In the genomic region with DNA sequence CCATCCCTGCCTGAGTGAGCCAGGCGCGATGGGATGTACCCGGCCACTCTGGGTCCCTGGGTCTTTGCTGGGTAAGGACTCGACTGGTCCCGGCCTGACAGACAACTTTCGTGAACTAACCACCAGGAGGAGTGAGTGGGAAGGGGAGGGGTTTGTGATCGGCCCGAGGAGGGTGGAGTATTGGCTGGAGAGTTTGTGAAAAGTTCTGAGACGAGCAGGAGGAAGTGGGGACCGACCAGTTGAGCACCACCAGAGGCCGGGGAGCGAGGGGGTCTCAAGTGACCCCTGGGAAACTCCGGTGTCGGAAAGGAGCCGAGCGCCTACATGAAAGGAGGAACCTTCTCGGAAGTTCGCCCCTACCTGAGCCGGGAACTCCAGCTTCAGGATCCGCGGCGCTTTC, we compare ENCODE assay signal across 8 mouse cellular contexts. TPM values are rescaled to one million over a fixed set of nuclear protein-coding genes. Genes with fewer than 3 reads are reported as not detected.
DNase-seq lines count a peak whose midpoint lies in the region; ATAC-seq and TF ChIP-seq lines count a peak whose summit lies in the region.

A gene (plus strand): TSS at position 196 of the 400 bp plus-strand sequence.

- H3K4me3 ChIP-seq in MEL (ENCODE audit: control insufficient read depth in 1 of 2, insufficient read depth in 1 of 2, low read depth in 2 of 2, low read length in 2 of 2) = peak within 1 kb of the TSS; percentile 71 to 89
- peak within 1 kb of the TSS; percentile 81 for H3K4me3 ChIP-seq in forebrain, embryonic 14.5 days (ENCODE audit: low read depth, low read length)

- TF ChIP-seq RAD21 in MEL (IDR thresholded peaks at IDR 0.05; ENCODE audit: low read depth, low read length) = no peak

- no peaks in the 10 kb centered on the region for H3K27me3 ChIP-seq in MEL (ENCODE audit: control insufficient read depth in 1 of 2, insufficient read depth in 2 of 2, low read length in 2 of 2)
- H3K27me3 ChIP-seq in forebrain, embryonic 14.5 days (replicated peaks; ENCODE audit: control insufficient read depth, insufficient read depth, low read length) = no peaks in the 10 kb centered on the region

- intact Hi-C loops in heart, postnatal 36 days (cut with DNase I) = loop anchor here (5.0 kb wide), 2 partner anchors 469 to 509 kb away; no protein-coding TSS in a partner anchor

- DNase-seq in MEL (ENCODE audit: low read depth, low spot score) = peak; percentile 85
- peak; percentile 80 for DNase-seq in c-Kit-positive CD71-positive TER-119-positive erythroid progenitor cells, embryonic 14.5 days (ENCODE audit: low spot score)
- peak; percentile 79 for DNase-seq in forebrain, embryonic 14.5 days (ENCODE audit: low spot score)
- peak; percentile 75 to 83 for DNase-seq in heart, postnatal 36 days
- peak; percentile 81 for DNase-seq in layer of hippocampus, adult 9-11 months
- DNase-seq in lung, postnatal 36 days = peak; percentile 93
- peak; percentile 88 for DNase-seq in retina, postnatal 1 day
- DNase-seq in urinary bladder, adult 18-20 months (ENCODE audit: low spot score in 2 of 2) = peak; percentile 77 to 85

- H3K9me3 ChIP-seq in MEL (replicated peaks; ENCODE audit: insufficient read depth, low read length) = no peaks in the 10 kb centered on the region
- no peaks in the 10 kb centered on the region for H3K9me3 ChIP-seq in forebrain, embryonic 14.5 days (replicated peaks; ENCODE audit: control insufficient read depth, low read length)

- peaks cover 0 to 4% of the 10 kb centered on the region in 2 experiments; a peak in 1 of 4 replicates for H3K4me1 ChIP-seq in MEL (ENCODE audit: control insufficient read depth in 1 of 2, insufficient read depth in 2 of 2, low read length in 2 of 2)
- H3K4me1 ChIP-seq in forebrain, embryonic 14.5 days (ENCODE audit: control insufficient read depth, insufficient read depth, low read length) = peaks cover 8% of the 10 kb centered on the region

- H3K9ac ChIP-seq in MEL (ENCODE audit: control insufficient read depth, low read depth, low read length, poor library complexity, severe bottlenecking) = peak within 1 kb of the TSS; percentile 88
- H3K9ac ChIP-seq in forebrain, embryonic 14.5 days (ENCODE audit: low read length) = peak within 1 kb of the TSS; percentile 85

- H3K27ac ChIP-seq in MEL (ENCODE audit: control insufficient read depth, low read depth, low read length) = peak within 1 kb of the TSS; percentile 60
- H3K27ac ChIP-seq in forebrain, embryonic 14.5 days (ENCODE audit: low read depth, low read length) = peak within 1 kb of the TSS; percentile 89

- WGBS in forebrain, embryonic 14.5 days = under 1% methylated on average over 22 of the region's 22 CpGs

- TF ChIP-seq POLR2A in MEL (IDR thresholded peaks at IDR 0.05; ENCODE audit: control insufficient read depth in 1 of 2, insufficient read depth in 1 of 2, low read depth in 1 of 2, low read length in 2 of 2, poor library complexity in 1 of 2) = peak; percentile 28 to 52; a peak in 1 of 4 replicates

- TF ChIP-seq EP300 in MEL (IDR thresholded peaks at IDR 0.05; ENCODE audit: low read depth in 1 of 2, low read length in 2 of 2) = no peak

- H3K36me3 ChIP-seq in MEL (ENCODE audit: control insufficient read depth in 1 of 2, insufficient read depth in 2 of 2, low read length in 2 of 2) = no peaks in the 10 kb centered on the region; a peak in 1 of 4 replicates
- peaks cover 23% of the 10 kb centered on the region for H3K36me3 ChIP-seq in forebrain, embryonic 14.5 days (ENCODE audit: control insufficient read depth, insufficient read depth, low read length)

- H3K79me2 ChIP-seq in MEL (ENCODE audit: control insufficient read depth, insufficient read depth, low read length, poor library complexity) = peaks cover 13% of the 10 kb centered on the region

- peak within 1 kb of the TSS; percentile 88 for H3K4me2 ChIP-seq in forebrain, embryonic 14.5 days (ENCODE audit: low read length)

- peak; percentile 76 for ATAC-seq in forebrain, embryonic 14.5 days

- TF ChIP-seq CTCF in MEL (IDR thresholded peaks at IDR 0.05 in 2 of 3, conservative IDR thresholded peaks at IDR 0.05 in 1 of 3; ENCODE audit: control insufficient read depth in 1 of 3, insufficient read depth in 1 of 3, low read depth in 2 of 3, low read length in 3 of 3, poor library complexity in 1 of 3, severe bottlenecking in 1 of 3) = peak in 2 of 3 experiments; percentile 24 to 33; a peak in 4 of 6 replicates

TF ChIP-seq in MEL, 35 proteins besides CTCF, POLR2A, EP300 and RAD21:
- TF ChIP-seq NELFE (IDR thresholded peaks at IDR 0.05; ENCODE audit: low read depth, low read length) (peak; percentile 26; the same call in 1 of the 2 replicates), SMC3 (IDR thresholded peaks at IDR 0.05; ENCODE audit: low read depth, low read length) (peak; percentile 42), UBTF (IDR thresholded peaks at IDR 0.05; ENCODE audit: borderline replicate concordance, insufficient read depth, low read depth, low read length) (no peak), ZMIZ1 (IDR thresholded peaks at IDR 0.05; ENCODE audit: low read depth, low read length) (no peak), MYC (IDR thresholded peaks at IDR 0.05; ENCODE audit: low read depth, low read length) (no peak), MAZ (IDR thresholded peaks at IDR 0.05; ENCODE audit: low read depth, low read length) (peak; percentile 52; the same call in 1 of the 2 replicates), TCF12 (IDR thresholded peaks at IDR 0.05; ENCODE audit: low read depth, low read length) (0 out of 2 replicates have a peak, but pooled peaks have one; percentile 3), NRF1 (IDR thresholded peaks at IDR 0.05; ENCODE audit: insufficient read depth, low read depth, low read length, poor library complexity, severe bottlenecking) (no peak)
TF ChIP-seq in MEL: peak in this region for 4.

RNA-seq across cellular contexts. Expression of the gene that starts here (rescaled TPM):
- 1.2 and 1.7 TPM in 2 replicates for total RNA-seq in MEL (2012; rRNA removed)
- 1 to 10 TPM in 1 of 2 experiments, not detected in 1; 1.6 TPM for polyA plus RNA-seq in MEL (2012; ENCODE audit: insufficient read depth in 1 of 2, insufficient read length in 2 of 2, low read depth in 1 of 2, low replicate concordance in 2 of 2, missing spikeins in 1 of 2)
- polyA plus RNA-seq in forebrain, embryonic 14.5 days (2014; fragmentation: Nextera tagmentation; extraction: Ambion mirVana) = 2.3 and 3.2 TPM in 2 replicates
- 1 to 10 TPM; 3.1 to 3.4 TPM for total RNA-seq in heart, postnatal 36 days (2021)

Comparison
In these comparisons a context has a peak if more than half of its experiments do, and no peak if none do; other contexts are left out.
1. Peak in every context shown above with its lines: DNase-seq, ATAC-seq, H3K4me3 ChIP-seq and H3K27ac ChIP-seq.